ENCODE assay signal across 9 mouse cellular contexts in genomic region chr7:102369661-102370060, GRCm38 (mm10).
DNase-seq lines count a peak whose midpoint lies in the region; ATAC-seq and TF ChIP-seq lines count a peak whose summit lies in the region.
"Had no signal": no experiment of that assay in that cellular context is flagged by ENCODE, and none has a peak within 500 bp of the region (broad histone marks: within the 10 kb centered on the region; RNA-seq: fewer than 3 reads in every experiment).

No protein-coding gene starts in this region.

- H3K36me3 ChIP-seq in intestine, embryonic 14.5 days (ENCODE audit: control insufficient read depth, insufficient read depth, low read length), result no peaks in the 10 kb centered on the region
- no peaks in the 10 kb centered on the region for H3K36me3 ChIP-seq in intestine, embryonic 15.5 days
- no peaks in the 10 kb centered on the region for H3K36me3 ChIP-seq in forebrain, embryonic 16.5 days (ENCODE audit: control insufficient read depth, insufficient read depth)

- ATAC-seq in intestine, embryonic 14.5 days (replicated peaks; ENCODE audit: low FRiP score, low TSS enrichment, low read depth), result no peak
- ATAC-seq in intestine, embryonic 15.5 days, result no peak
- ATAC-seq in forebrain, embryonic 16.5 days, result peak; percentile 98
- no peak for ATAC-seq in inflammation-experienced regulatory T-cells, adult 6 months
- ATAC-seq: Patski had no signal

- H3K9ac ChIP-seq in intestine, embryonic 14.5 days (ENCODE audit: low read length), result no peak overlapping the region
- H3K9ac ChIP-seq in intestine, embryonic 15.5 days, result no peak overlapping the region
- H3K9ac ChIP-seq in forebrain, embryonic 16.5 days (replicated peaks; ENCODE audit: low read depth, low read length), result no peak overlapping the region

- 0 out of 2 replicates have a peak, but pooled peaks cover 7% of the 10 kb centered on the region for H3K4me1 ChIP-seq in intestine, embryonic 14.5 days (replicated peaks; ENCODE audit: control insufficient read depth, insufficient read depth, low read length)
- H3K4me1 ChIP-seq in intestine, embryonic 15.5 days (replicated peaks), result peaks cover 3% of the 10 kb centered on the region; the same call in 1 of the 2 replicates
- no peaks in the 10 kb centered on the region for H3K4me1 ChIP-seq in forebrain, embryonic 16.5 days (replicated peaks; ENCODE audit: control insufficient read depth, insufficient read depth, low read length)
- no peaks in the 10 kb centered on the region for H3K4me1 ChIP-seq in lung, adult 2 months (ENCODE audit: control insufficient read depth, insufficient read depth, low read length)

- H3K9me3 ChIP-seq in intestine, embryonic 14.5 days (ENCODE audit: control insufficient read depth, low read length), result no peaks in the 10 kb centered on the region
- no peaks in the 10 kb centered on the region for H3K9me3 ChIP-seq in intestine, embryonic 15.5 days
- no peaks in the 10 kb centered on the region for H3K9me3 ChIP-seq in forebrain, embryonic 16.5 days (ENCODE audit: control insufficient read depth, low read length)

- H3K4me3 ChIP-seq in intestine, embryonic 14.5 days (ENCODE audit: low read depth, low read length), result no peak overlapping the region
- H3K4me3 ChIP-seq in intestine, embryonic 15.5 days (replicated peaks), result no peak overlapping the region
- no peak overlapping the region for H3K4me3 ChIP-seq in forebrain, embryonic 16.5 days (replicated peaks; ENCODE audit: low read length)
- H3K4me3 ChIP-seq in lung, adult 2 months (replicated peaks; ENCODE audit: extremely low read depth, low read depth, low read length), result no peak overlapping the region

- no peaks in the 10 kb centered on the region for H3K27me3 ChIP-seq in intestine, embryonic 14.5 days (replicated peaks; ENCODE audit: control insufficient read depth, insufficient read depth, low read length)
- no peaks in the 10 kb centered on the region for H3K27me3 ChIP-seq in intestine, embryonic 15.5 days (replicated peaks)
- no peaks in the 10 kb centered on the region for H3K27me3 ChIP-seq in forebrain, embryonic 16.5 days (replicated peaks; ENCODE audit: control insufficient read depth, insufficient read depth, low read length)
- H3K27me3 ChIP-seq: Patski had no signal

- TF ChIP-seq POLR2A in lung, adult 2 months (IDR thresholded peaks at IDR 0.05; ENCODE audit: borderline replicate concordance, extremely low read depth, low read depth, low read length), result no peak

- no peak overlapping the region for H3K27ac ChIP-seq in intestine, embryonic 14.5 days (ENCODE audit: low read depth)
- H3K27ac ChIP-seq in intestine, embryonic 15.5 days, result no peak overlapping the region
- peak overlapping the region; percentile 60 for H3K27ac ChIP-seq in forebrain, embryonic 16.5 days (ENCODE audit: low read length)

- 31% methylated on average over 4 of the region's 4 CpGs for WGBS in intestine, embryonic 14.5 days
- 32% methylated on average over 4 of the region's 4 CpGs for WGBS in intestine, embryonic 15.5 days
- WGBS in forebrain, embryonic 16.5 days, result 25% methylated on average over 4 of the region's 4 CpGs
- 47% methylated on average over 4 of the region's 4 CpGs for WGBS in lung, adult 2 months

- H3K4me2 ChIP-seq in intestine, embryonic 14.5 days (ENCODE audit: low read length), result no peak overlapping the region
- H3K4me2 ChIP-seq in intestine, embryonic 15.5 days (replicated peaks), result no peak overlapping the region
- no peak overlapping the region for H3K4me2 ChIP-seq in forebrain, embryonic 16.5 days (ENCODE audit: low read length)

- DNase-seq in intestine, embryonic 14.5 days (ENCODE audit: low spot score), result peak; percentile 54
- peak; percentile 98 for DNase-seq in brain, adult 2 months (ENCODE audit: low read depth, low spot score)
- DNase-seq in kidney, postnatal 25 days, result peak; percentile 39 to 54
- no peak for DNase-seq in lung, adult 2 months
- DNase-seq in thymus, postnatal 25 days, result peak; percentile 21

- peak; percentile 46; the same call in 1 of the 2 replicates for TF ChIP-seq CTCF in lung, adult 2 months (IDR thresholded peaks at IDR 0.05; ENCODE audit: insufficient read depth, low read length)
